Mouse (Mus musculus): ENCODE data around the gene Cdhr3.
A peak's percentile ranks its signal among the peaks of the same experiment; 100 is the strongest.

Gene Cdhr3

DNA sequence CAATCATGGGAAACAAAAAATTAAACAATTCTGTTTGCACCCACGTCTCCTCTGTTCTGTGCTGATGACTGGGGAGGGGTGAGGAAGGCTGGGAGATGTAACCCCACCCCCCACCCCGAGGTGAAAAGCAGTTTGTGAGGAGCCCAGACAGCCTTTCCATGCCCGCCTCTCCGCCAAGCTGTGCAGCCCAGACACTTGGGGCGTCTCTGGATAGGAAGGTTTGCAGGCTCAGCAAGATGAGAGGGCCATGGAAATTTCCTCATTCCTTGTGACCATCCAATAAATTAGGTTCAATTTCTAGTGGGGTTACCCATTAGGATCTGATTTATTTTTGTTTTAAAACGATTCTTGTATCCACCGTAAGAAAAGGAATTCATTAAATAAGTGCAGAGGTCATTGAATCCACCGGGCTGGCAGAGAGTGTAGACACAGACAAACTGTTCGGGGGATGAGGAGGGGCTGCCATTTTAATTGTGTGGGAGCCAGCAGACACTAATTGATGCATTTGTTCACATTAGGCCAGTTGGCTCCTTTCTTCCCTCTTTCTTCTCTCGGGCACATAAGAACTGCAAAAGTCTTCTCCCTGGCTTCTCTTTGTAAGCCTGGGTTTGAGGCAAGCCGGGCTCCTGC is 57.5 kb downstream of the Cdhr3 start:
- DNase-seq (ENCODE audit: low read depth, low spot score): no peak

GRCm38 (mm10) chr12:33034343-33035088 is 58.2 kb downstream of the Cdhr3 start:
- no peak for DNase-seq (ENCODE audit: low read depth, low spot score)

DNA sequence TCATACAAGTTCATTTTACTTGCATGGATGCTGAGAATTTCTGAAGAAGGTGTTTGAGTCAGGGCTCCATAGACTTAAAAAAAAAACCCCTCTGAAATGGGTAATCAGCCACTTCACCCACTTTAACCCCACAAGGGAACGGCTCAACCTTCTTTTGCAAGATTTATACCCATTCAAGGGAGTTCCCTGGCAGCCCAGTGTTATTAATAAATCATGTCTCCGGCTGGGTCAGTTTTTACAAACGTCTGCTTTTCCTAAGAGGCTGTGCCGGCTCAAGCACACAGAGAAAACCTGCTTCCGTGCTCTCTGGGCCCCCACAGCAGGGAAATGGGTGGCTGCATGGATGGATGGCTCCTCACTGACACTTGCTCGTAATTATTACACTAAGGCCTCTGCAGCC is 59.5 kb downstream of the Cdhr3 start:
- no peak for DNase-seq (ENCODE audit: low read depth, low spot score)

GRCm38 (mm10) chr12:33030589-33030988 is 62.1 kb downstream of the Cdhr3 start:
- DNase-seq (ENCODE audit: low read depth, low spot score): no peak

DNA sequence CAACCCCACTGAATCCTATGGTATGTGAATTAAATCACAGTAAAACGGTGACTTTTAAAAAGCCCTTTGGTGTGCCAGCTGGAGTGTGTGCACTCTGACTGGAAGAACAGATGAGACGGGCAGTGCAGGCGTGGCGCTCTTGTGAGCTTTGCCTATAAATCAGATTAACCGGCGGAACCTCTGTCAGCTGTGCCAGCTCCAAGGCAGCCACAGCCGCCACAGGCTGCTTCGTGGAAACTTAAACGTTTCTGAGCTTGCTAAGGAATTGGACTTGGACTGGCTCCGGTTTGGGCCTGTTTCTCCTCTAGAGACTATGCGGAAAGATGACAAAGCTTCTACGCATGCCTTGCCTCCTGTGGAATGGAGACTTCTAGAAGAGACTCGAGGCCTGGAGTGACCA is 62.6 kb downstream of the Cdhr3 start:
- no peak for DNase-seq (ENCODE audit: low read depth, low spot score)

DNA sequence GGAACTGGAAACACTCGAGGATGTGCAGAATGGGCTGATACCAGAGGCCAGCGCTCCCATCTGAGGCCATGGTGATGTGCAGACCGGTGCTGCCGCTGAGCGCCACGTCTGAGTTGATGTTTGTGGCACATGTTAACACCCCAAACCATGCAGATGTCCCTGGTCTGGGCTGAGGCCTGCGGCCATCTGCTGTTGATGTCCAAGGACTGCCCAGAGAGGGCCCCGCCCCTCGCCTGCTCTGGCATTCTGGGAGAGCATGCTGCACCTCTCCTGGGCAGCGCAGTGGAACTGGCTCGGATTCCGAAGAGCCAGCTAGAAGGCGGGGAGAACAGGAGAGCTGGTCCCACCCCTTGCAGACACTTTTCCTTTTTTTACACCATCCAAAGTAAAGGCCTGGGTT is 64.0 kb downstream of the Cdhr3 start:
- no peak for DNase-seq (ENCODE audit: low read depth, low spot score)

DNA sequence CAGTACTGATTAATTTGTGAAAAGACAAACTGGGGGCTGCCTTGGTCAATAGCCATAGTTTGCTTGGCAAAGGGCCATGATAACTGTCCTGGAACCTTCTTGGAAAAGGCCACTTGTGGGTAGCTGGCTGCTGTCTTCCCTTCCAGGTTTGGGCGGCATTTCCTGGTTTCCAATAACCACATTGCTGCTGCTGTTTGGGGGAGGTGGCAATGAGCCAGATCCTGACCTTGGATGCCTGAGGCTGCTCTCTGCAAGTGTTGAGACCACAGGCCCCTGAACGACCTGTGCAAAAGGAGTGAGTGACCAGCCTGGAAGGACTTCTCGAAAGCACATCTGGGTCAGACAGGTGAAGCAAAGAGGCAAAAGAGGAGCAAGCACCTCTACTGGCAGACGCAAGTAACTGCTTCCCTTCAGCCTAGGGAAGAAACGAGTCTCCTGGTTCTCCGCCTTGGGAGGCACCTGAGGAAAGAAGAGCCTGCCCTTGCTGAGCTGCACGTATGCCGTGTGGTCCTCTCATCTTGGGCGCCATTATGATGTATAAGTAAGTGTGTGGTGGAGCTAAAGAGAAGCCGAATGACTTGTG is 64.5 kb downstream of the Cdhr3 start:
- no peak for DNase-seq (ENCODE audit: low read depth, low spot score)

DNA sequence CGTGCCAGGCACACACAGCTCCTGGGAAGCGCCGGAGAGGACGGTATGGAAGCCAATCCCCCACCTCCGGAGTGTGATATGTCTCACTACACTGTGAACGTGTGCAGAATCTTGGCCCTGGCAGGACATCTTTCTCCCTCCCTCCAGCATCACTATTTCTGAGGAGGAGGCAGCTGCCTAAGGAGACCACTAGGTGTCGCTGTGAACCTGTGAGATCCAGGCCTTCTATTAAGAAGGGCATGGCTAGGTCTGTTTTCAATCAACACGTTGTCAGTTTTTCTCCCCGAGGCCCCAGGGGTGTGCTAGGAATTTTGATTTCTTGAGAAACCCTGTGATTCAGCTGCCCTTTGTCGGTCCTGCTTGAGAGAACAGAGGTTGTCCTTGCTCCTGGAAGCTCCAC is 65.6 kb downstream of the Cdhr3 start:
- peak; percentile 94 for DNase-seq (ENCODE audit: low read depth, low spot score)

DNA sequence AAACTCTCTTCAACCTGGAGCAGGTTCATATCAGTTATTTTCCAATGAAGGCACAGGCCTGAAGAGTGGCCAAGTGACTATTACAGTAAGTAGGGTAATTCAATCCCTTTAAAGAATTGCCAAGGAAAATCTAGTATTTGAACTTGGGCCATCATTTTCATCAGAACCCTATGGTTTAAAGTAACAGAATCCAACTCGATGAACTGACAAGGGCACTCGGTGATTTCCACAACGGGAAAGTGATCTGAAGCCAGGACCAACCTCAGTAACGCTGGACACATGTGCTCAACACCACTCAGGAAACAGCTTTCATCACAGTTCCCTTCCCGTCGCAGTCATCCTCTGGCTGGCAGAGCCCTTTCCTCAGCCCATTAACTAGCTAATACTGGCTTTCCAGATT is 68.2 kb downstream of the Cdhr3 start:
- no peak for DNase-seq (ENCODE audit: low read depth, low spot score)

DNA sequence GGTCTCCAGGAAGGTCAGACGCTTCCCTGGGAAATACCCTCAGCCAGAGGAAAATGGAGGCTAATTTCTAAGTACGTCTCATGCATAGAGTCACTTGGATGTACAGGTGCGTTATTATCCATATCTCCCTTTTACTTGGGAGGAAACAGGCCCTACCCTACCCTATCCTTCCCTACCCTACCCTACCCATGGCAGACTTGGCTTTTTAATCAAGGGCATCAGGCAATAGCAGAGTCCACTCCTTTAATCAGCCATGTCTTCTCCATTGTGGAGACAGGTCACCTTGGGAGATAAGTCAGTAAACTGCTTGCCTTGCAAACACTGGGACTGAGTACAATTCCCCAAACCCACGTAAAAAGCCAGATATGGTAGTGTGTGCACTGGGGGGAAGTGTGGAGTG is 70.9 kb downstream of the Cdhr3 start:
- DNase-seq (ENCODE audit: low read depth, low spot score): no peak

- no peak for DNase-seq (ENCODE audit: low read depth, low spot score)
Observed at GRCm38 (mm10) chr12:33021140-33021539, 71.5 kb downstream of the Cdhr3 start.

GRCm38 (mm10) chr12:33020011-33020410 is 72.7 kb downstream of the Cdhr3 start:
- DNase-seq (ENCODE audit: low read depth, low spot score): no peak

DNA sequence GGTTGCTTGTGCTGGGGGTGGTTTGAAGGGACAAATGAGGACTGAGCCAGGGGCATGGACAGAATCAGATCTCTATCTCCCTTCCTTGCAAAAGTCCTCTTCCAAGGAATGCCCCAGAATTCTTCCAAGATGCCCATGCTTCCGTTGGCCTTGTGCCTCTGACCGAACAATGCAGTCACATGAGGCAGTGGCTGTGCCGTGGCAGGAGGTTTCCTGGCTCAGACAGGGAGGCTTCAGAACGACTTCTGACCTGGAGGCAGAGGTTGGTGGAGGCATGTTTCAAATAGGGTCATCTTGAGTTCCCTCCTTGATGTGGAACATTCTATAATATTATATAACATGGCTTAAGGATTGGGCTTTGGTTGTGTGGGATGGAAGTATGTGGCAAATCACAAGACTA is 74.1 kb downstream of the Cdhr3 start:
- DNase-seq (ENCODE audit: low read depth, low spot score): no peak

DNA sequence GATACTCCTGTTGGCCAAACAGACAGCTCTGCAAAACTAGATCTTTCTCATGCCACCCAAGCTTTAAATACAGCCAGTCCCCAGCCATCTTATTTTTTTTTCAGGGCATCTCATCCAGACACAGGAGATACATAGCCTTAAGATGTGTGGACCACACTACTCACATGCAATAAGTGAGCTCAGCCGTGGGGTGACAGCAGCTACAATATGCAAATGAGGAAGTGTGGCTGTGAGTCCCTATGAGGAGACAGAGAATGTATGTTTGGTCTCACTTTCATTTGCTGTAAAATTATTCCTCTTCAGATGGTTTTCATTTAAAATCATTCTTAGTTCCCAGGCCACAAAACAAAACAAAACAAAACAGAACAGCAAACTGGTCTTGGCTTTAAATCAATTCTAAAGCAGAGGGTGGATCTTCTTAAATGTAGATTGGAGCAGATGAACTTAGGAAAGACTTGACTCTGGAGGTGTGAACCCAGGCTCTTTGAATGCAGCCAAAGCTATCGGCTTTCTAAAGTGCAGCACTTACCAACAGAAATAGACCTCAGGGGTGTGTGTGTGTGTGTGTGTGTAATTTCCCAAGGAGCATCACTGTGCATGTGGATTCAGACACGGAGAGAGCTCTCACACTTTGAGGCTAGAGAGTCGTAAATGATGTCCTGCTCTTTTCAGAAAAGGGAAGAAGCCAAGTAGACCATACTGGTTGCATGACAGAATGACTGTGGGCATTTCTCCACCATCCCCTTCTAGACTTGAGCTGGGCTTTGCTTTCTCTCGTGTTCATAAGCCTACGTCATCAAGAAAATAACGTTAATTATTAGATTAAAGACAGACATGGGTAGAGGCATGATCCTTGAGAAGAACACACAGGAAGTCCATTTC is 75.6 kb downstream of the Cdhr3 start:
- DNase-seq (ENCODE audit: low read depth, low spot score): no peak

DNA sequence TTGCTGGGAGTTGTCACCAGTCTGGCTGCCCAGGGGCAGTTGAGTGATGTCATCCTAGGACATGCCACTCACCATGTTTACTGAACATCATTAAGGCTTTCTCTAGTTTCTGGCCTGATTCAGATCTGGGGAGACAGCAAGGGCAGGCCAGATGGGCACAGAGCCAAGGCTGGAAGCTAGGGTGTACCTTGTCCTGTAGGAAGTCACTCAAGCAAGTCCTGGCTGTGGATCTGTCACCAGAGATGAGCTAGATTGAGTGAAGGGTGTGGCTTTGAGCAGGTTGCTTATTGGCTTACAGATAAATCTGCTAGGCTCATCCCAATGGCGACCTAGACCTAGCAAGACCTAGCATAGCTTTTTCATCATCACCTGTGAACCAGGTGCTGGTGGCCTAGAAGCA is 77.6 kb downstream of the Cdhr3 start:
- DNase-seq (ENCODE audit: low read depth, low spot score): no peak

GRCm38 (mm10) chr12:33014050-33014796 is 78.5 kb downstream of the Cdhr3 start:
- no peak for DNase-seq (ENCODE audit: low read depth, low spot score)

GRCm38 (mm10) chr12:33010026-33010425 is 82.6 kb downstream of the Cdhr3 start:
- no peak for DNase-seq (ENCODE audit: low read depth, low spot score)

DNA sequence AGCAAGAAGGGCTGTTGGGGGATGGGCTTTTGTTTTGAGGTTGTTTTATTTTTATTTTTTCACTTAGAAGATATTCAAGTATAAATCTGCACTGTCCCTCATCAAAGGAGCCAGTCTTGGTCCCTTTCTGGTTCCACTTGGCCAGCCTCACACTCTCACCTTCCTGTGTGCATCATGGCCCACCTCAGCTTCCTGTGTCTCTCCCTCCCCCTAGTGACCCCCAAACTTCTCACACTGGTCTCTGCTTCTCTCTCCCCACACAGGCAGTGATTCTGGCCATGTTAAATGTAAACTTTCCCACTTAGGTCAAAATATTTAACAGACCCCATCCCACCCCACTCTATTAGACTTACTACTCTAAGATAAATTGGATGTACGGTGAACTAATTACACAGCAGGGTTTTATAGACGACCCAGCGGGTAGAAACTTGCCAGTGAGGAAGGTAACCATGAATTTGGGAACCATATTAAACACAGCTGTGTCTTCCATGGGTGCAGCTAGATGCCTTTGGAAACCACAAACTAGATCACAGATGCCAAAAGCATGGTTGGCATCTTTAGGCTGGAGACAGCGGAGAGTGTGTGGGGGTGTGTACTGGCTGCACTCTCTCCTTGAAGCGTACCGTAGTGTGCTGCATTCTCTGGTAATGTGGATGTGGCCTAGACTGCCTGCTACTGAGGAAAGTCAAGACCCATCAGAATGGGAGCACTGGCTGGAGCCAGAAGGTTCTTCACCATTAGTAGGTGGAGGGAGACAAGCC is 83.3 kb downstream of the Cdhr3 start:
- no peak for DNase-seq (ENCODE audit: low read depth, low spot score)

GRCm38 (mm10) chr12:33008305-33009110 is 84.2 kb downstream of the Cdhr3 start:
- no peak for DNase-seq (ENCODE audit: low read depth, low spot score)

DNA sequence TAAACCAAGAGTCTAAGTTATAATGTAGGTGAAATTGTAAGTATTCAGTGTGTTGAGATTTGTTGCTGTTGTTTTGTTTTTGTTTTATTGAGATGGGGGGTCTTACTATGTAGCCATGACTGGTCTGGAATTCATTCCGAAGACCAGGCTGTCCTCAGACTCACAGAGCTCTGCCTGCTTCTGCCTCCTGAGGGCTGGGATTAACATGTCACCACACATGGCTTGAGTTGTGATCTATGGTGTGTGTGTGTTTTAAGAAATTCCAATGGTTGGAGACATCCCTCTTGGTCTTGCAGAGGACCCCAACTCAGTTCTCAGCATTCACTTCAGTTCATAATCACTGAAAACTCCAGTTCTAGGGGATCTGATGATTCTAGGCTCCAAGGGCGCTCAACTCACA is 85.5 kb downstream of the Cdhr3 start:
- DNase-seq (ENCODE audit: low read depth, low spot score): no peak

All from forelimb bud, embryonic 11.5 days (tissue).